Mouse (Mus musculus) heart, postnatal 0 days (tissue): ENCODE data around the gene Dpyd. TPM values are rescaled to one million over a fixed set of nuclear protein-coding genes. Genes with fewer than 3 reads are reported as not detected.

ENCODE experiments used
- ATAC-seq: fragments of 200-750 bp; cut with Nextera tagmentation; 2 replicates; pipeline ENCODE4 v1.8.0; 2017; ENCODE audit warnings: low read depth, moderate number of reproducible peaks, moderate library complexity; ENCODE audit not compliant: insufficient read depth
- DNase-seq: peaks from one replicate; pipeline ENCODE4 v3.0.0-alpha.2; 2016; ENCODE audit warnings: low spot score
- H3K27ac ChIP-seq: fragments of 300-500 bp; sonication (generic); 2 replicates; pipeline ENCODE4 v1.5.1; 2014; ENCODE audit warnings: low read depth, mild to moderate bottlenecking
- H3K27me3 ChIP-seq: fragments of 300-500 bp; sonication (generic); 2 replicates; pipeline ENCODE4 v1.6.1; 2014; ENCODE audit warnings: low read length, mixed read lengths; ENCODE audit not compliant: control insufficient read depth, insufficient read depth
- H3K36me3 ChIP-seq: fragments of 300-500 bp; sonication (generic); replicated peaks from 2 replicates; pipeline ENCODE4 v1.6.1; 2014; ENCODE audit warnings: low read length, mixed read lengths; ENCODE audit not compliant: control insufficient read depth, insufficient read depth
- H3K4me1 ChIP-seq: fragments of 300-500 bp; sonication (generic); 2 replicates; pipeline ENCODE4 v1.6.1; 2014; ENCODE audit warnings: antibody characterized with exemption; ENCODE audit not compliant: control insufficient read depth, insufficient read depth
- H3K4me2 ChIP-seq: fragments of 300-500 bp; sonication (generic); 2 replicates; pipeline ENCODE4 v1.6.1; 2014; ENCODE audit warnings: low read depth, mild to moderate bottlenecking, low read length, moderate library complexity
- H3K4me3 ChIP-seq: fragments of 300-500 bp; sonication (generic); 2 replicates; pipeline ENCODE4 v1.5.1; 2014; ENCODE audit warnings: low read depth, low read length
- H3K9ac ChIP-seq: fragments of 300-500 bp; sonication (generic); replicated peaks from 2 replicates; pipeline ENCODE4 v1.6.1; 2014; ENCODE audit warnings: low read depth, low read length, mixed read lengths
- H3K9me3 ChIP-seq: fragments of 300-500 bp; sonication (generic); replicated peaks from 2 replicates; pipeline ENCODE4 v1.6.1; 2016; ENCODE audit warnings: low read length; ENCODE audit not compliant: control insufficient read depth
- CTCF ChIP-seq: IDR thresholded peaks from 2 replicates; pipeline ENCODE4 v1.5.1; 2016; ENCODE audit warnings: antibody characterized with exemption, control low read depth, low read depth
- EP300 ChIP-seq: IDR thresholded peaks from 2 replicates; pipeline ENCODE4 v1.6.1; 2016; ENCODE audit warnings: antibody characterized with exemption, low read depth
- WGBS: fragments of 180-500 bp; shearing (Covaris S2); extraction: QIAGEN DNeasy Blood & Tissue Kit; methylation state at CpG from one replicate; pipeline ENCODE4 v1.1.7; 2014; 5-methylcytosine and 5-hydroxymethylcytosine counted together
- polyA plus RNA-seq: library from polyadenylated mRNA; unstranded; fragments of >200 nt; fragmentation: Nextera tagmentation; extraction: Ambion mirVana; gene quantifications from 2 replicates; pipeline ENCODE4 v1.2.1, GENCODE M21; 2015
- total RNA-seq: library from RNA; depleted of rRNA; stranded (reverse); fragments of >200 nt; gene quantifications from 2 replicates; pipeline ENCODE4 v1.2.3, GENCODE M21; 2014; ENCODE audit warnings: low replicate concordance

Gene Dpyd
- total and polyA plus RNA-seq, 2 experiments from 2014 or later, result 2.8 to 3.1 TPM

GRCm38 (mm10) chr3:119467723-119468122 lies 905.8 kb downstream of the Dpyd start:
- no peaks in the 10 kb centered on the region for H3K27me3 ChIP-seq
- H3K9ac ChIP-seq, result no peak overlapping the region
- 61% methylated on average over 2 of the region's 2 CpGs for WGBS
- H3K4me1 ChIP-seq, result no peaks in the 10 kb centered on the region
- no peak overlapping the region for H3K4me3 ChIP-seq
- no peak overlapping the region for H3K4me2 ChIP-seq
- no peak for ATAC-seq
- TF ChIP-seq EP300 (no peak), CTCF (peak; percentile 48)
- no peaks in the 10 kb centered on the region for H3K36me3 ChIP-seq
- H3K27ac ChIP-seq, result no peak overlapping the region
- no peak for DNase-seq
- no peaks in the 10 kb centered on the region for H3K9me3 ChIP-seq
